Mouse (Mus musculus): Measurements from ENCODE around the gene Spryd3. TPM values are rescaled to one million over a fixed set of nuclear protein-coding genes. Genes with fewer than 3 reads are reported as not detected.
A peak's percentile ranks its signal among the peaks of the same experiment; 100 is the strongest.

Gene Spryd3
- total and polyA plus RNA-seq, 3 experiments = 29.3 to 35.4 TPM; not detected in 1

DNA sequence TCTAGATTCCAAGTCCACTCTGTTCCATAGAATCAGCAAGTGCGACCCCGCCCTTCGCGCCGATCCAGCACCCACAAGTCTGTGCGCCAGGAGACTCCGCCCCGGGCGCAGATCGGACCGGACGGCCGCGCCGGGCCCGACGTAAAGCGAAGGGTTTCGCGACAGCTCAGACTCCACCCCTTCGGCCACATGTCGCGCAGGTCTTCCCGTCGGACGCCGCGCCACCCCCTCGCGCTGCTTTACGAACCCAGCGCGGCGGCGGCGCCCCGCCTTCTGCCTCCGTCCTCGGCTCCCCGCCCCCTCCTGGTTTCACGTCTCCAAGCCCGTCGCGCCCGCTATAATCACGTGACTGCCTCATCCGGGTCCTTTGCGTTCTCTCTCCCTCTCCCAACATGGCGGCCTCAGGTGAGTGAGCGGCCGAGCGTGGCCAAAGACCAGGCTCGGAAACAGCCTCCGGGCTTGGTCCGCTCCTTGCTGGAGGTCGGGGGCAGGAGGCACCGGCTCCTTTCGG is 62.4 kb downstream of the Spryd3 start, which contains the start of gene Eif4b:
TSS of gene Eif4b (plus strand) at position 215 of the 511 bp plus-strand sequence.
- Histone ChIP-seq H3K79me2 (ENCODE audit: control insufficient read depth, insufficient read depth, low read length, poor library complexity) (peaks cover 51% of the 10 kb centered on the region), H3K9ac (ENCODE audit: control insufficient read depth, low read depth, low read length, poor library complexity, severe bottlenecking) (peak within 1 kb of the TSS; percentile 94), H3K27me3 (ENCODE audit: control insufficient read depth in 1 of 2, insufficient read depth in 2 of 2, low read length in 2 of 2) (peaks cover 0 to 1% of the 10 kb centered on the region in 2 experiments; a peak in 1 of 4 replicates), H3K4me3 (ENCODE audit: control insufficient read depth in 1 of 2, insufficient read depth in 1 of 2, low read depth in 2 of 2, low read length in 2 of 2) (peak within 1 kb of the TSS; percentile 90 to 92), H3K4me1 (ENCODE audit: control insufficient read depth in 1 of 2, insufficient read depth in 2 of 2, low read length in 2 of 2) (peaks cover 13 to 35% of the 10 kb centered on the region in 2 experiments), H3K27ac (ENCODE audit: control insufficient read depth, low read depth, low read length) (peak within 1 kb of the TSS; percentile 79), H3K9me3 (replicated peaks; ENCODE audit: insufficient read depth, low read length) (no peaks in the 10 kb centered on the region), H3K36me3 (ENCODE audit: control insufficient read depth in 1 of 2, insufficient read depth in 2 of 2, low read length in 2 of 2) (peaks cover 17 to 52% of the 10 kb centered on the region in 2 experiments)
- DNase-seq (ENCODE audit: low read depth, low spot score) = peak; percentile 100
- TF ChIP-seq MYC (IDR thresholded peaks at IDR 0.05; ENCODE audit: low read depth, low read length) (peak; percentile 85; the same call in 1 of the 2 replicates), MEF2A (IDR thresholded peaks at IDR 0.05; ENCODE audit: extremely low read depth, insufficient replicate concordance, low read depth, low read length, poor library complexity, severe bottlenecking) (no peak), SIN3A (IDR thresholded peaks at IDR 0.05; ENCODE audit: low read length) (peak; percentile 38; the same call in 1 of the 2 replicates), POLR2AphosphoS2 (IDR thresholded peaks at IDR 0.05; ENCODE audit: low read length) (peak; percentile 92), USF1 (IDR thresholded peaks at IDR 0.05; ENCODE audit: low read depth, low read length) (peak; percentile 97), NELFE (IDR thresholded peaks at IDR 0.05; ENCODE audit: low read depth, low read length) (peak; percentile 81), UBTF (IDR thresholded peaks at IDR 0.05; ENCODE audit: borderline replicate concordance, insufficient read depth, low read depth, low read length) (no peak), MXI1 (IDR thresholded peaks at IDR 0.05; ENCODE audit: low read depth, low read length) (no peak; the same call in 1 of the 2 replicates), EP300 (IDR thresholded peaks at IDR 0.05; ENCODE audit: low read depth in 1 of 2, low read length in 2 of 2) (no peak), NRF1 (IDR thresholded peaks at IDR 0.05; ENCODE audit: insufficient read depth, low read depth, low read length, poor library complexity, severe bottlenecking) (peak; percentile 69), TBP (IDR thresholded peaks at IDR 0.05; ENCODE audit: low read depth, low read length) (peak; percentile 86), MAFK (IDR thresholded peaks at IDR 0.05; ENCODE audit: borderline replicate concordance, low read depth, low read length) (no peak), TAL1 (IDR thresholded peaks at IDR 0.05; ENCODE audit: low read length) (no peak), ZMIZ1 (IDR thresholded peaks at IDR 0.05; ENCODE audit: low read depth, low read length) (peak; percentile 48; the same call in 1 of the 2 replicates), POLR2A (IDR thresholded peaks at IDR 0.05; ENCODE audit: control insufficient read depth in 1 of 2, insufficient read depth in 1 of 2, low read depth in 1 of 2, low read length in 2 of 2, poor library complexity in 1 of 2) (peak; percentile 85 to 86), GATA1 (IDR thresholded peaks at IDR 0.05; ENCODE audit: low read depth, low read length) (no peak), KAT2A (conservative IDR thresholded peaks at IDR 0.05; ENCODE audit: low read depth, low read length) (peak; percentile 91), GABPA (IDR thresholded peaks at IDR 0.05; ENCODE audit: low read depth, low read length) (no peak), ELF1 (IDR thresholded peaks at IDR 0.05; ENCODE audit: low read depth, low read length) (no peak), CHD1 (IDR thresholded peaks at IDR 0.05; ENCODE audit: low read depth, low read length) (no peak), RAD21 (IDR thresholded peaks at IDR 0.05; ENCODE audit: low read depth, low read length) (no peak), JUND (IDR thresholded peaks at IDR 0.05; ENCODE audit: low read depth, low read length) (no peak), MAZ (IDR thresholded peaks at IDR 0.05; ENCODE audit: low read depth, low read length) (peak; percentile 76), ZKSCAN1 (IDR thresholded peaks at IDR 0.05; ENCODE audit: low read depth, low read length) (no peak), MAX (IDR thresholded peaks at IDR 0.05; ENCODE audit: low read length) (no peak; the same call in none of the 2 replicates), RCOR1 (IDR thresholded peaks at IDR 0.05; ENCODE audit: low read depth, low read length) (no peak), USF2 (IDR thresholded peaks at IDR 0.05; ENCODE audit: borderline replicate concordance in 1 of 2, insufficient read depth in 1 of 2, low read depth in 1 of 2, low read length in 2 of 2) (peak in 1 of 2 experiments; percentile 83; a peak in 3 of 4 replicates), ZC3H11A (IDR thresholded peaks at IDR 0.05; ENCODE audit: low read depth, low read length) (no peak), HCFC1 (IDR thresholded peaks at IDR 0.05; ENCODE audit: low read depth, low read length) (peak; percentile 93), BHLHE40 (IDR thresholded peaks at IDR 0.05; ENCODE audit: borderline replicate concordance, low read depth, low read length) (peak; percentile 91; the same call in 1 of the 2 replicates), ETS1 (IDR thresholded peaks at IDR 0.05; ENCODE audit: low read depth, low read length) (peak; percentile 23; the same call in 1 of the 2 replicates), TCF12 (IDR thresholded peaks at IDR 0.05; ENCODE audit: low read depth, low read length) (peak; percentile 68), CHD2 (IDR thresholded peaks at IDR 0.05; ENCODE audit: low read length) (no peak), E2F4 (IDR thresholded peaks at IDR 0.05; ENCODE audit: borderline replicate concordance, low read depth, low read length) (no peak; the same call in 1 of the 2 replicates), CTCF (IDR thresholded peaks at IDR 0.05 in 2 of 3, conservative IDR thresholded peaks at IDR 0.05 in 1 of 3; ENCODE audit: control insufficient read depth in 1 of 3, insufficient read depth in 1 of 3, low read depth in 2 of 3, low read length in 3 of 3, poor library complexity in 1 of 3, severe bottlenecking in 1 of 3) (no peak), POLR2AphosphoS5 (IDR thresholded peaks at IDR 0.05; ENCODE audit: borderline replicate concordance, low read depth, low read length) (no peak)
